Mouse (Mus musculus): Measurements from ENCODE around the gene Usp30. TPM values are rescaled to one million over a fixed set of nuclear protein-coding genes. Genes with fewer than 3 reads are reported as not detected.

Usp30 gene
- polyA plus RNA-seq, 1 experiment from 2014 or later: 16.4 TPM

GRCm38 (mm10) chr5:114100390-114101099 is 35.3 kb downstream of the Usp30 start:
- peaks cover 13% of the 10 kb centered on the region for H3K4me1 ChIP-seq
- peaks cover 33% of the 10 kb centered on the region for H3K36me3 ChIP-seq
- H3K9me3 ChIP-seq: no peaks in the 10 kb centered on the region
- peak overlapping the region; percentile 97 for H3K4me2 ChIP-seq
- peak overlapping the region; percentile 18; the same call in 1 of the 2 replicates for H3K27ac ChIP-seq
- peak overlapping the region; percentile 96 for H3K9ac ChIP-seq
- ATAC-seq (ENCODE audit: insufficient number of reproducible peaks, insufficient read depth, low FRiP score, low TSS enrichment, low read depth): no peak
- H3K4me3 ChIP-seq: peak overlapping the region; percentile 97
- H3K27me3 ChIP-seq: no peaks in the 10 kb centered on the region
- WGBS: 4% methylated on average over 50 of the region's 64 CpGs

- H3K27ac ChIP-seq: no peak overlapping the region
- ATAC-seq (ENCODE audit: insufficient number of reproducible peaks, insufficient read depth, low FRiP score, low TSS enrichment, low read depth): no peak
- no peak overlapping the region for H3K4me2 ChIP-seq
- H3K9ac ChIP-seq: no peak overlapping the region
- WGBS: 84% methylated on average over 4 of the region's 4 CpGs
- no peaks in the 10 kb centered on the region for H3K9me3 ChIP-seq
- peaks cover 13% of the 10 kb centered on the region for H3K4me1 ChIP-seq
- H3K36me3 ChIP-seq: peaks cover 46% of the 10 kb centered on the region
- H3K27me3 ChIP-seq: no peaks in the 10 kb centered on the region
- no peak overlapping the region for H3K4me3 ChIP-seq
Measured at GRCm38 (mm10) chr5:114101873-114102272, 36.6 kb downstream of the Usp30 start.

GRCm38 (mm10) chr5:114102807-114103206 is 37.5 kb downstream of the Usp30 start:
- no peak overlapping the region for H3K4me3 ChIP-seq
- no peak overlapping the region for H3K9ac ChIP-seq
- ATAC-seq (ENCODE audit: insufficient number of reproducible peaks, insufficient read depth, low FRiP score, low TSS enrichment, low read depth): no peak
- no peak overlapping the region for H3K27ac ChIP-seq
- H3K4me1 ChIP-seq: peaks cover 13% of the 10 kb centered on the region
- peaks cover 54% of the 10 kb centered on the region for H3K36me3 ChIP-seq
- H3K27me3 ChIP-seq: no peaks in the 10 kb centered on the region
- no peaks in the 10 kb centered on the region for H3K9me3 ChIP-seq
- 76% methylated on average over 1 of the region's 1 CpGs for WGBS
- no peak overlapping the region for H3K4me2 ChIP-seq

GRCm38 (mm10) chr5:114106391-114106935 is 41.2 kb downstream of the Usp30 start:
- H3K4me1 ChIP-seq: peaks cover 2% of the 10 kb centered on the region
- peaks cover 90% of the 10 kb centered on the region for H3K36me3 ChIP-seq
- no peak for ATAC-seq (ENCODE audit: insufficient number of reproducible peaks, insufficient read depth, low FRiP score, low TSS enrichment, low read depth)
- 93% methylated on average over 13 of the region's 16 CpGs for WGBS
- no peak overlapping the region for H3K4me3 ChIP-seq
- H3K9me3 ChIP-seq: no peaks in the 10 kb centered on the region
- no peaks in the 10 kb centered on the region for H3K27me3 ChIP-seq
- no peak overlapping the region for H3K9ac ChIP-seq
- H3K27ac ChIP-seq: no peak overlapping the region
- H3K4me2 ChIP-seq: no peak overlapping the region

- WGBS: 83% methylated on average over 6 of the region's 6 CpGs
- no peak overlapping the region for H3K9ac ChIP-seq
- no peaks in the 10 kb centered on the region for H3K27me3 ChIP-seq
- H3K9me3 ChIP-seq: no peaks in the 10 kb centered on the region
- no peaks in the 10 kb centered on the region for H3K4me1 ChIP-seq
- peaks cover 94% of the 10 kb centered on the region for H3K36me3 ChIP-seq
- no peak overlapping the region for H3K4me2 ChIP-seq
- ATAC-seq (ENCODE audit: insufficient number of reproducible peaks, insufficient read depth, low FRiP score, low TSS enrichment, low read depth): no peak
- no peak overlapping the region for H3K4me3 ChIP-seq
- no peak overlapping the region for H3K27ac ChIP-seq
Measured at GRCm38 (mm10) chr5:114113334-114113733, 48.1 kb downstream of the Usp30 start.

- 80% methylated on average over 5 of the region's 5 CpGs for WGBS
- H3K36me3 ChIP-seq: peaks cover 94% of the 10 kb centered on the region
Measured at GRCm38 (mm10) chr5:114115030-114115429, 49.8 kb downstream of the Usp30 start.

GRCm38 (mm10) chr5:114116586-114116985 is 51.3 kb downstream of the Usp30 start:
- Histone ChIP-seq H3K9ac (no peak overlapping the region), H3K4me2 (no peak overlapping the region), H3K4me3 (no peak overlapping the region), H3K27me3 (no peaks in the 10 kb centered on the region), H3K4me1 (no peaks in the 10 kb centered on the region), H3K9me3 (no peaks in the 10 kb centered on the region), H3K27ac (no peak overlapping the region), H3K36me3 (peaks cover 94% of the 10 kb centered on the region)
- 90% methylated on average over 7 of the region's 7 CpGs for WGBS
- no peak for ATAC-seq (ENCODE audit: insufficient number of reproducible peaks, insufficient read depth, low FRiP score, low TSS enrichment, low read depth)

More at GRCm38 (mm10) chr5:114115030-114115429, 49.8 kb downstream of the Usp30 start:
- H3K27ac ChIP-seq: no peak overlapping the region
- no peak overlapping the region for H3K4me2 ChIP-seq
- no peak for ATAC-seq (ENCODE audit: insufficient number of reproducible peaks, insufficient read depth, low FRiP score, low TSS enrichment, low read depth)
- H3K9me3 ChIP-seq: no peaks in the 10 kb centered on the region
- H3K9ac ChIP-seq: no peak overlapping the region
- H3K4me1 ChIP-seq: no peaks in the 10 kb centered on the region
- H3K4me3 ChIP-seq: no peak overlapping the region
- no peaks in the 10 kb centered on the region for H3K27me3 ChIP-seq

- Histone ChIP-seq H3K4me2 (no peak overlapping the region), H3K9me3 (no peaks in the 10 kb centered on the region), H3K27ac (no peak overlapping the region), H3K4me3 (no peak overlapping the region), H3K4me1 (no peaks in the 10 kb centered on the region), H3K27me3 (no peaks in the 10 kb centered on the region), H3K36me3 (peaks cover 93% of the 10 kb centered on the region), H3K9ac (no peak overlapping the region)
- ATAC-seq (ENCODE audit: insufficient number of reproducible peaks, insufficient read depth, low FRiP score, low TSS enrichment, low read depth): no peak
- 84% methylated on average over 4 of the region's 4 CpGs for WGBS
Measured at GRCm38 (mm10) chr5:114119806-114120205, 54.5 kb downstream of the Usp30 start.

GRCm38 (mm10) chr5:114126008-114126407 is 60.7 kb downstream of the Usp30 start:
- ATAC-seq (ENCODE audit: insufficient number of reproducible peaks, insufficient read depth, low FRiP score, low TSS enrichment, low read depth): no peak
- no peak overlapping the region for H3K4me3 ChIP-seq
- H3K4me2 ChIP-seq: no peak overlapping the region
- no peaks in the 10 kb centered on the region for H3K9me3 ChIP-seq
- H3K4me1 ChIP-seq: peaks cover 13% of the 10 kb centered on the region
- H3K9ac ChIP-seq: no peak overlapping the region
- H3K27me3 ChIP-seq: no peaks in the 10 kb centered on the region
- WGBS: 89% methylated on average over 3 of the region's 3 CpGs
- H3K27ac ChIP-seq: no peak overlapping the region
- peaks cover 47% of the 10 kb centered on the region for H3K36me3 ChIP-seq

GRCm38 (mm10) chr5:114126499-114127244 is 61.4 kb downstream of the Usp30 start:
- no peak for ATAC-seq (ENCODE audit: insufficient number of reproducible peaks, insufficient read depth, low FRiP score, low TSS enrichment, low read depth)
- peak overlapping the region; percentile 96 for H3K4me2 ChIP-seq
- no peak overlapping the region for H3K27ac ChIP-seq
- no peak overlapping the region for H3K9ac ChIP-seq
- peaks cover 40% of the 10 kb centered on the region for H3K36me3 ChIP-seq
- 75% methylated on average over 7 of the region's 7 CpGs for WGBS
- peaks cover 18% of the 10 kb centered on the region for H3K4me1 ChIP-seq
- H3K4me3 ChIP-seq: peak overlapping the region; percentile 68
- H3K9me3 ChIP-seq: no peaks in the 10 kb centered on the region
- H3K27me3 ChIP-seq: no peaks in the 10 kb centered on the region

GRCm38 (mm10) chr5:114127374-114128349 is 62.4 kb downstream of the Usp30 start, which contains the start of gene Alkbh2:
Gene Alkbh2 (minus strand): TSS chr5:114128218.
- Histone ChIP-seq H3K9ac (peak within 1 kb of the TSS; percentile 80), H3K27ac (peak within 1 kb of the TSS; percentile 92), H3K36me3 (peaks cover 31% of the 10 kb centered on the region), H3K4me2 (peak within 1 kb of the TSS; percentile 96), H3K9me3 (no peaks in the 10 kb centered on the region), H3K4me1 (peaks cover 28% of the 10 kb centered on the region), H3K27me3 (no peaks in the 10 kb centered on the region), H3K4me3 (peak within 1 kb of the TSS; percentile 68)
- under 1% methylated on average over 69 of the region's 69 CpGs for WGBS
- ATAC-seq (ENCODE audit: insufficient number of reproducible peaks, insufficient read depth, low FRiP score, low TSS enrichment, low read depth): peak; percentile 29; the same call in 1 of the 2 replicates

Data from embryonic facial prominence, embryonic 13.5 days (tissue).